Mouse (Mus musculus) urinary bladder, postnatal 25 days (tissue): ENCODE measurements around the gene Phykpl.
"Not testable (repeated sequence)": the region's sequence is repeated elsewhere in the genome, so short reads cannot be mapped to it uniquely, and the experiment has no call there.

ENCODE experiments used
- DNase-seq: peaks from one replicate; pipeline ENCODE4 v3.0.0; 2022; ENCODE audit warnings: low spot score

The Phykpl gene

GRCm38 (mm10) chr11:51586411-51586810 lies 1.9 kb downstream of the Phykpl start:
- no peak for DNase-seq

- DNase-seq: no peak
Observed at GRCm38 (mm10) chr11:51587059-51587458, 2.5 kb downstream of the Phykpl start.

- no peak for DNase-seq
Observed at GRCm38 (mm10) chr11:51588833-51589232, 4.3 kb downstream of the Phykpl start.

GRCm38 (mm10) chr11:51590002-51590401 lies 5.4 kb downstream of the Phykpl start:
- no peak for DNase-seq

GRCm38 (mm10) chr11:51591168-51591567 lies 6.6 kb downstream of the Phykpl start:
- DNase-seq: no peak

GRCm38 (mm10) chr11:51591915-51592314 lies 7.4 kb downstream of the Phykpl start:
- no peak for DNase-seq

GRCm38 (mm10) chr11:51593368-51593767 lies 8.8 kb downstream of the Phykpl start:
- no peak for DNase-seq

GRCm38 (mm10) chr11:51593849-51594248 lies 9.3 kb downstream of the Phykpl start:
- no peak for DNase-seq

- no peak for DNase-seq
Observed at GRCm38 (mm10) chr11:51594715-51595350, 10.3 kb downstream of the Phykpl start.

GRCm38 (mm10) chr11:51595459-51596083 lies 11.0 kb downstream of the Phykpl start:
- no peak for DNase-seq

GRCm38 (mm10) chr11:51597553-51597952 lies 13.0 kb downstream of the Phykpl start:
- DNase-seq: no peak

- no peak for DNase-seq
Observed at GRCm38 (mm10) chr11:51602253-51602652, 17.7 kb downstream of the Phykpl start.

GRCm38 (mm10) chr11:51605602-51606446 lies 21.3 kb downstream of the Phykpl start:
- peak; percentile 85 for DNase-seq

GRCm38 (mm10) chr11:51606447-51607095 lies 22.0 kb downstream of the Phykpl start, which contains the start of gene Hnrnpab:
TSS of gene Hnrnpab (minus strand) at chr11:51606847.
- DNase-seq: peak; percentile 95

GRCm38 (mm10) chr11:51607096-51607738 lies 22.7 kb downstream of the Phykpl start:
- no peak for DNase-seq

- DNase-seq: no peak
Observed at GRCm38 (mm10) chr11:51609266-51609909, 24.8 kb downstream of the Phykpl start.

GRCm38 (mm10) chr11:51609940-51610339 lies 25.4 kb downstream of the Phykpl start:
- DNase-seq: not testable (repeated sequence)

GRCm38 (mm10) chr11:51614256-51614655 lies 29.7 kb downstream of the Phykpl start:
- no peak for DNase-seq

GRCm38 (mm10) chr11:51615129-51615528 lies 30.6 kb downstream of the Phykpl start:
- DNase-seq: no peak

- peak; percentile 61 for DNase-seq
Observed at GRCm38 (mm10) chr11:51615601-51616000, 31.0 kb downstream of the Phykpl start.

- not testable (repeated sequence) for DNase-seq
Observed at GRCm38 (mm10) chr11:51616113-51616512, 31.6 kb downstream of the Phykpl start.
